Mouse (Mus musculus) WW6 (cell line): Measurements from ENCODE around the gene Nab2.

Experiments used
- DNase-seq: peaks from one replicate; pipeline ENCODE4 v3.0.0-alpha.2; 2013; ENCODE audit warnings: low read depth, low spot score

Gene Nab2

GRCm38 (mm10) chr10:127643553-127644238 is 24.7 kb downstream of the Nab2 start:
- DNase-seq = no peak

- DNase-seq = no peak
Measured at GRCm38 (mm10) chr10:127642772-127643552, 25.4 kb downstream of the Nab2 start, which contains the start of gene Stat6. Stat6 (plus strand) TSS chr10:127642986.

GRCm38 (mm10) chr10:127641861-127642771 is 26.3 kb downstream of the Nab2 start:
- DNase-seq = no peak

GRCm38 (mm10) chr10:127640421-127640820 is 27.9 kb downstream of the Nab2 start:
- no peak for DNase-seq

GRCm38 (mm10) chr10:127632668-127633271 is 35.6 kb downstream of the Nab2 start:
- DNase-seq = no peak

DNA sequence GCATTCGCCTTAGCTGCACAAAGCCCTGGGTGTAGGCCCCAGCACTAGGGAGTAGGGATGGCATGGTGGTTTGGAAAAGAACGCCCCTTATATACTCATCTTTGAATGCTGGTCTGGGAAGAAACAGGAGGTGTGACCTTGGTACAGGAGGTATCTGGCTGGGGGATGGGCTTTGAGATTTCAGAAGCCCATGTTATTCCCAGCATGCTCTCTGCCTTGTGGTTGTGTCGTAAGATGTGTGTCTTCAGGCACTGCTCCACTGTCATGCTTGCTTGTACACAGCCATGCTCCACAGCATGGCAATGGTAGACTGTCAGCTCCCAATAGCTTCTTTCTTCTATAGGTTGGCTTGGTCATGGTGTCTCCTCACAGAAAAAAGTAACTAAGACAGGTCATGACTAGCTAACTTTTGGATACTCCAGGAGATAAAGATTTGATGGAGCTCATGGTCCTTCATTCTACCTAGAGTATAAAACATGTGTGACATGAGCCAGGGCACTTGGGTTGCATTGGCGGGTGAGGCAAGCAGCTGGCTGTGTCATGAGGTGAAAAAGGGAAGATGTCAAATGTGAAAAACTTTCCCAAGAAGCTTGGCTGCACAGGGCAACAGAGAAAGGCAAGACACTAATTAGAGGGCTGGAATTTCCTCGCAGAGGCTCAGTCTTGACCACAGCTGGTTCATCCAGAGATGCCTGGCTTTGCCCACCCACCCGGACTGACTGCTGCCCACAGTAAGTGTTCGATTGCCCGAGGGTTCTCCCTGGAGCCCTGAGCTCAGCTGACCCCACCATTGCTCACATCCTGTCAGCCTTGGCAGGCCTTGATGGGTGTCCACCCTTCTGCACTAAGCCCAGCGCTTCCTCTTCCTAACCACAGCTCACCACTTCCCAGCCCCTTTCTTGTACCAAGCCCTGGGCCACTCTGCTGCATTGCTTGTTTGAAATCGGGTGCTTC is 36.8 kb downstream of the Nab2 start:
- no peak for DNase-seq

DNA sequence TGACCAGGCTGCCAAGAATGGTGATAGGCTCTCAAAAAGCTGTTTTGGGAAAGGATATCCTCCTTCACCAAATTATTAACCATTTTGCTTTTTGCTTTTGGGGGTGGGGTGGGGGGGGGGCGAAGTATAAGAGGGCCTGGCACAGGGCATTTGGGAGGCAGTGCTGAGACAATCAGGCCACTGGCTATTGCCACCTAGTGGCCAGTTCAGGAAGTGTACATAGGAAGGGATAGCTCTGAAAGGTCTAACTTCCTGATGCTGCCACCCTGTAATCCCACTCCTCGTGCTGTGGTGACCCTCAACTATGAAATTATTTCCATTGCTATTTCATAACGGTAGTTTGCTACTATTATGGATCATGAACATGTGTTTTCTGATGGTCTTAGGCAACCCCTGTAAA is 41.9 kb downstream of the Nab2 start:
- no peak for DNase-seq

- no peak for DNase-seq
Measured at GRCm38 (mm10) chr10:127623439-127624216, 44.7 kb downstream of the Nab2 start.

GRCm38 (mm10) chr10:127622661-127623060 is 45.7 kb downstream of the Nab2 start:
- no peak for DNase-seq

GRCm38 (mm10) chr10:127622057-127622392 is 46.3 kb downstream of the Nab2 start:
- DNase-seq = no peak

DNA sequence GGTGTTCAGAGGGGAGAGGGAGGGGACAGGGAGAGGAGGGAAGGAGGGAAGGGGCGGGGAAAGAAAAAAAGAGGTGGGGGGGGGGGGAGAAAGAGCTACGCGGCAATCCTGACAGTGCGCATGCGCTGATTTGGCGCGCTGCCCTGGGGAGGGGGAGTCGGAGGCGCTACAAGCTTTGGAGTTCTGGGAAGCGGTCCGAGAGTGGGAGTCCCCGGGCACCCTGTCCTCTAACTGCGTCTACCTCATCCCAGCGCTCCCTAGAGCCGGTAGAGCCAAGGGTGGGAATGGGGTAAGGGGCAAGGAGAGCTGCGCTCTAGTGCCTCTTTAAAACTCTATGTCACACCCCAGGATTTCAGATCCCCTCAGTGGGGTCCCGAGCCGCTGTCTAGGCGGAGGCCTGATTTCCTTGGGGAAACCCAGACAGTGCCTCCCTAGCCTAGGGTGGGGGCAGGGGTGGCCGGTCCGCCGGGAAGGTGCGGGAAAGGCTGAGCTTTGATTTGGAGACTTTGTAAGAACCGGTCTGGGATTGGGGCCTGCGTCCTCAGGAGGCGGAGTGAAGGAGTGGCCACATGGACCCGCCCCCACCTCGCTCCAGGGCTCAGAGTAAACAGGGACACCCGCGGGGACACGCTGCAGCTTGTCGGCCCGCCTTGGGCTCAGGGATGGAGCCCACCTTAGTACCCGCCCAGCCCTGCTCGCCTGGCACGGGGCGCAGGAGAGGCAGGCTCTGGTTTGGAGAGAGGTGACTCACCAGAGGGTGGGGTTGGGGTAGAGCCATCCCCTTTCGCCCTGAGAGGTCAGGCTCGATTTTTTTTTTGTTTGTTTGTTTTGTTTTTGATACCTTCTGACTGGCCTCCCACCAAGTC is 46.9 kb downstream of the Nab2 start:
- peak; percentile 81 for DNase-seq

DNA sequence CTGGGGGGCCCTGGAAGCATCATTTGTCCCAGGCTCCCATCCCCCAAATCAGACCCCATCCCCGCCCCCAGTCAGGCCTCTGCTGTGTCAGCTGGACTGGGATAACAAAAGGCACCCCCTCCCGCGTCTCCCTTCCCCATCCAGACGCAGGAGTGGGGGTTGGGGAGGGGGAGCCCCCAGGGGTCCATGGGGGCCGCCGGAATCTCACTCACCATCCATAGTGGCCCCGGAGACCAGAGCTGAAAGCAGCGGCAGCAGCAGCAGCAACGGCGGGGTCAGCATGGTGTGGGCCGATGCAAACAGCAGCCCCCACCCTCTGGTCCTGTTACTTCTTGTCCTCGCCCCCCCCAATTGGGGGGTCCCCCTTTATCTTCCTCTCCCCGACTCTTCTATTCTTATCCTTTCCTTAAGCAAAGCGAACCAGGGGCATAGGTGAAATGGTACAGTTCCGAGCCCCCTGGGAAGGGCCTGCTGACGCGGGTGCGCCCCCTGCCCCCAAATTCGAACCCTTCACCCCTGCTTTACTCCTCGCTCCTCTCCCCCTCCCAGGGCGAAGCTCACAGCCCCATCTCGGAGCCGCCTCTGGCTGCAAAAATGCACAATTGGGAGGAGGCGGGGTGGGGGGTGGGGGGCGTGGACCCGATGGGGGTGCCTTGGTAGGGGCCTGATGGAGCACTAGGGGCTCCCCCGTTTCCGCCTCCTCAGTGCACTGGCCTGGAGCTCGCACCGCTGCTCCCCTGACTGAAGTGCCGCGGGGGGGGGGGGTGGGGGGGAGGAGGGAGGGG is 47.8 kb downstream of the Nab2 start, which contains the start of gene Lrp1:
Gene Lrp1, minus strand, starts transcription at position 743 of the 785 bp plus-strand sequence.
- DNase-seq = no peak

DNA sequence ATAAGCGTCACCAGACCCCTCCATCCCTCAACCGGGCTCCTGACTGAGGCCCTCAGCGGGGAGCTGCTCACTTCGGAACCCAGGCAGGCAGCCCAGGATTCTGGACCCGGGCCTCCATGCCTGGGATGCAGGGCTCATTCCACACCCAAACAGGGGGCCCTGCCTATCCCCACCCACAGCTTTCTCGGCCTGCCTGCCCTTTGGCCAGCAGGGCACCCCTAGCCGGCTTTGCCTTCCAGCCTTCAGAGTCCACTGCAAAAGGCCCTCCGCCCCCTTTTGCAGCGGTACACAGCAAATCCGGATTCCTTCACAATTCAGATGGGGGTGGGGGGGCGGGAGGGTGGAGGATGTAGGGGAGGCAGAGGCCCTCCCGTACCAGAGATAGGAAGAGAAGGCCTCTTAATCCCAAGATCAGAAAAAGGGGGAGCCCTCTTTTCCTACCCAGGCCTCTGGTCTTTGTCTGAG is 48.4 kb downstream of the Nab2 start:
- no peak for DNase-seq

DNA sequence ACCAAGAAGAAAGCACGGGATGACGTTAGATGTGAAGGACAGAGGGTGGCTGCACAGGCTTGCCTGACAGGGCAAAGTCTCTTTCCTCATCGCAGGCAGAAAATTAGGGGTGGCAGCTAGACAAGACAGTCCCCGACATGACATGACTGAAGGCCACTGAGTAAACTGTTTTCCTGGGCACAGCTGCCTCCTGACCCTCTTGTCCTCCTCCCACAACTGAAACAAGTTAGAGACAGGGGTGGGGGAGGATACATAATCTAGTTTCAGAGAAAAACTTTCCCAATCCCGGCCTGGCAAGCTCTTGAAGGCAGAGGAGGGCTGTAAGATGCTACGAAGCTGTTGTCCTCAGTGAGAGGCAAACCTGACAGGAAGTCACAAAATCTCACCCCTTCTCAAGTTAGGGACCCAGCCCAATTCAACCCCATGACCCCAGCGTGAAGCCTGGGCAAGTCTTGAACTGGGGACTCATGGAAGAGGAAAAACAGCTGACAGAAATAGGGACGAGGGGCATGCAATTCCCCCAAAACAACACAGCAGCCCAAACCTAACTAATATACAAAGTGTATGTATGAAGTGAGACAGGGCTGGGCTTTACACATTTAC is 49.1 kb downstream of the Nab2 start:
- DNase-seq = no peak

DNA sequence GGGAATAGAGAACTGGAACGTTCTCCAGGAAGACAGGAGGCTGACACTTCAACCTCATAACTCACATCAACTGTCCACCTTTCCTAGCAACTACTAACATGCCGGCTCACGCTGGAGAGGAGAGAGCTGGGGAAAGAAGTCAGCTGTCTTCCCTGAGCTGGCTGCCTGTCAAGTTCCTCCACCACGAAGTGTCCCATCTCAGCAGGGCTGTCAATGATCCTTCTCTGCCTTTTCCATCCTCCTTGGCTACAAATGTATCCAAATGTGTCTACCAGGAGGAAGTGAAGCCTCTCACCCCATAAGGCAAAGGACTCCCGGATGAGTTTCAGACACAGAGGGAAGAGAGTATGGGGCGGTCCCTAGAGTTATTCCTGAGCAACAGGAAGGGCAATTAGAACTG is 50.2 kb downstream of the Nab2 start:
- DNase-seq = no peak

DNA sequence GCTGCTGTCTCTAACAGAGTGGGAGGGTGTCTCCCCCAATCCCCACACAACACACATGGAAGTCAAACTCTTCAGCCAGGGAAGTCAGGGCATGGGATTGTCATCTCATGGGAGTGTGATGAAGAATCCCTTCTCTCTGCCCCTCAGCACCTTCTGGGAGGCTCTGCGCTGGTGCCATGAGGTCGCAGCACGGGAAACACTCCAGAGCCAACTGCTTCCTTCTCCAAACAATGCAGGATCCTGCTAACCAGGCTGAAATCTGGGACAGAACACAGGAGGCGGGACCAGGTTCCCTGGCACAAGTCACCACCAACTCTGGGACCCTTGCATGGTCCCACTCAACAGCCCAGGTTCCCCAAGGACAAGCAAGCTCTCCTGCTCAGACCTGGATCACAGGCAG is 51.1 kb downstream of the Nab2 start:
- no peak for DNase-seq

GRCm38 (mm10) chr10:127616261-127616679 is 52.1 kb downstream of the Nab2 start:
- no peak for DNase-seq
